Mouse (Mus musculus) CH12.LX (cell line): Measurements from ENCODE around the gene Dok5. TPM values are rescaled to one million over a fixed set of nuclear protein-coding genes. Genes with fewer than 3 reads are reported as not detected.

Source experiments
- DNase-seq: peaks from one replicate; pipeline ENCODE4 v3.0.0-alpha.2; 2013; ENCODE audit errors: extremely low read depth
- H3K27ac ChIP-seq: 2 replicates; pipeline ENCODE4 v1.5.1; 2012; ENCODE audit warnings: low read depth, mild to moderate bottlenecking, control low read depth, moderate library complexity; ENCODE audit not compliant: insufficient read depth
- H3K27me3 ChIP-seq: replicated peaks from 2 replicates; pipeline ENCODE3; 2012; ENCODE audit warnings: inconsistent platforms
- H3K36me3 ChIP-seq, 2 experiments: replicated peaks in 1 of 2; 2 replicates each; pipeline versions ENCODE3 to v1.6.1; 2012; ENCODE audit warnings: inconsistent platforms in 1 of 2, low read length in 1 of 2, mild to moderate bottlenecking in 1 of 2, mixed read lengths in 1 of 2, moderate library complexity in 1 of 2; ENCODE audit not compliant: control insufficient read depth in 1 of 2, insufficient read depth in 1 of 2
- H3K4me1 ChIP-seq, 2 experiments: 2 replicates each; pipeline ENCODE4 v1.6.1; 2012; ENCODE audit warnings: inconsistent platforms in 1 of 2, moderate library complexity in 1 of 2; ENCODE audit not compliant: insufficient read depth in 2 of 2, control insufficient read depth in 1 of 2
- H3K4me2 ChIP-seq: 2 replicates; pipeline ENCODE4 v1.6.1; 2012; ENCODE audit warnings: low read depth, mild to moderate bottlenecking, control low read depth; ENCODE audit not compliant: poor library complexity, insufficient read depth, severe bottlenecking
- H3K4me3 ChIP-seq, 3 experiments: fragments of 150-350 bp in 1 of 3; sonication (generic) in 1 of 3; replicated peaks in 1 of 3; 2 replicates each; pipeline versions ENCODE3 to v1.5.1; 2011 to 2012; ENCODE audit warnings: low read depth in 2 of 3, low read length in 2 of 3, mild to moderate bottlenecking in 2 of 3, moderate library complexity in 2 of 3, control low read depth in 1 of 3, improper control_type of control experiment in 1 of 3, inconsistent platforms in 1 of 3, mixed read lengths in 1 of 3; ENCODE audit not compliant: poor library complexity in 1 of 3
- H3K79me2 ChIP-seq: replicated peaks from 2 replicates; pipeline ENCODE4 v1.6.1; 2012; ENCODE audit warnings: mild to moderate bottlenecking, moderate library complexity; ENCODE audit not compliant: control insufficient read depth, poor library complexity, insufficient read depth, severe bottlenecking; ENCODE audit errors: extremely low read depth
- H3K9ac ChIP-seq: 2 replicates; pipeline ENCODE4 v1.6.1; 2012; ENCODE audit warnings: low read depth, mild to moderate bottlenecking, control low read depth, moderate library complexity; ENCODE audit not compliant: insufficient read depth
- H3K9me3 ChIP-seq: replicated peaks from 2 replicates; pipeline ENCODE3; 2012; ENCODE audit warnings: low read length, inconsistent platforms, mixed read lengths
- CHD1 ChIP-seq: IDR thresholded peaks from 2 replicates; pipeline ENCODE4 v1.6.1; 2012; ENCODE audit warnings: low read depth, low read length, improper control_type of control experiment, inconsistent platforms
- CTCF ChIP-seq, 2 experiments: IDR thresholded peaks in 1 of 2; conservative IDR thresholded peaks in 1 of 2; 2 replicates each; pipeline ENCODE4 v1.5.1; 2011 to 2012; ENCODE audit warnings: low read depth in 2 of 2, low read length in 2 of 2, improper control_type of control experiment in 1 of 2, inconsistent platforms in 1 of 2, mild to moderate bottlenecking in 1 of 2, moderate library complexity in 1 of 2
- EP300 ChIP-seq: IDR thresholded peaks from 2 replicates; pipeline ENCODE4 v1.6.1; 2011; ENCODE audit warnings: low read length, improper control_type of control experiment
- ETS1 ChIP-seq: conservative IDR thresholded peaks from 2 replicates; pipeline ENCODE4 v1.6.1; 2012; ENCODE audit warnings: low read depth, mild to moderate bottlenecking, inconsistent platforms, low read length, improper control_type of control experiment, moderate library complexity
- JUN ChIP-seq: IDR thresholded peaks from 2 replicates; pipeline ENCODE4 v1.6.1; 2011; ENCODE audit warnings: low read depth, mild to moderate bottlenecking, low read length, improper control_type of control experiment, moderate library complexity; ENCODE audit not compliant: insufficient read depth
- JUND ChIP-seq: conservative IDR thresholded peaks from 2 replicates; pipeline ENCODE4 v1.6.1; 2011; ENCODE audit warnings: low read depth, low read length, improper control_type of control experiment
- KAT2A ChIP-seq: IDR thresholded peaks from 2 replicates; pipeline ENCODE4 v1.6.1; 2012; ENCODE audit warnings: low read length, improper control_type of control experiment, inconsistent platforms; ENCODE audit not compliant: insufficient replicate concordance
- MAFK ChIP-seq: IDR thresholded peaks from 2 replicates; pipeline ENCODE4 v1.6.1; 2011; ENCODE audit warnings: low read length, improper control_type of control experiment; ENCODE audit not compliant: insufficient replicate concordance
- MAZ ChIP-seq: IDR thresholded peaks from 2 replicates; pipeline ENCODE4 v1.6.1; 2012; ENCODE audit warnings: low read depth, mild to moderate bottlenecking, inconsistent platforms, low read length, improper control_type of control experiment, moderate library complexity
- NELFE ChIP-seq: IDR thresholded peaks from 2 replicates; pipeline ENCODE4 v1.6.1; 2011; ENCODE audit warnings: low read depth, low read length, improper control_type of control experiment
- POLR2A ChIP-seq: IDR thresholded peaks from 2 replicates; pipeline ENCODE4 v1.6.1; 2011; ENCODE audit warnings: low read depth, mild to moderate bottlenecking, improper control_type of control experiment, low read length
- SIN3A ChIP-seq: IDR thresholded peaks from 2 replicates; pipeline ENCODE4 v1.6.1; 2012; ENCODE audit warnings: low read length, improper control_type of control experiment, inconsistent platforms
- SMC3 ChIP-seq: IDR thresholded peaks from 2 replicates; pipeline ENCODE4 v1.6.1; 2011; ENCODE audit warnings: low read depth, low read length, improper control_type of control experiment
- UBTF ChIP-seq: IDR thresholded peaks from 2 replicates; pipeline ENCODE4 v1.6.1; 2012; ENCODE audit warnings: low read depth, mild to moderate bottlenecking, inconsistent platforms, low read length, improper control_type of control experiment, moderate library complexity
- ZKSCAN1 ChIP-seq: IDR thresholded peaks from 2 replicates; pipeline ENCODE4 v1.6.1; 2012; ENCODE audit warnings: low read depth, inconsistent platforms, low read length, improper control_type of control experiment, borderline replicate concordance
- ZMIZ1 ChIP-seq: IDR thresholded peaks from 2 replicates; pipeline ENCODE4 v1.6.1; 2012; ENCODE audit warnings: low read depth, mild to moderate bottlenecking, inconsistent platforms, low read length, improper control_type of control experiment
- ZNF384 ChIP-seq: IDR thresholded peaks from 2 replicates; pipeline ENCODE4 v1.6.1; 2012; ENCODE audit warnings: low read depth, low read length, improper control_type of control experiment, inconsistent platforms
- dilution Hi-C: fragments of 300-500 bp; cut with MboI; formaldehyde crosslinking; loops from 2 replicates; pipeline ENCODE4 v1.14.3; 2020; ENCODE audit warnings: low sequenced_read_pairs; ENCODE audit not compliant: extremely low pct_unique_long_range_greater_than_20kb, extremely low pct_ligation_motif_present
- in situ Hi-C: fragments of 300-500 bp; cut with MboI; formaldehyde crosslinking; loops from 3 replicates; pipeline ENCODE4 v1.14.3; 2019; ENCODE audit warnings: low sequenced_read_pairs, low pct_ligation_motif_present, low pct_unique_long_range_greater_than_20kb, mixed read lengths
- polyA plus RNA-seq: library from polyadenylated mRNA; unstranded; fragments of >175 nt; gene quantifications from 2 replicates; pipeline ENCODE4 v1.2.1, GENCODE M21; 2012; ENCODE audit warnings: low read depth; ENCODE audit not compliant: insufficient read length
- total RNA-seq, 2 experiments: library from RNA; depleted of rRNA; stranded (reverse); fragments of 300-350 nt in 1 of 2; fragments of >200 nt in 1 of 2; gene quantifications; 2 replicates each; pipeline ENCODE4 v1.2.3; 2012 to 2014

Dok5 gene
- total and polyA plus RNA-seq, 3 experiments = not detected

DNA sequence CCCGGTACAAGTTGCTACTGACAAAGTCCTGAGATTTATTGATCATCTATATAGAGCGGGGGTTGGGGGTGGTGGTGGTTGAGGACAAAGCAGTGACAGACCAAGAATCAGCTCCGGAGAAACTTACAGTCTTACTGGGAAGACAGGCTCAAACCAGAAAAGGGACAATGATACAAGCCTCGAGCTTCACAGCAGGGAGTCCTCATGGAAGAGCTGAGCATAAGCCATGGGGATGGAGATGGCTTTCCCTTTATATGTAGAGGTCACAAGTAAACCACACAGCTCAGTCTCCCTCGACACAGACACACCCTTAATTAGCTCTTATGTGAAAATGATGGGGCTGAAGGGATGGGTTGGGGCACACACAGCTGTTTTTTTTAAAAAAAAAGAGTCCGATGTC is 402 bp upstream of the Dok5 start:
- no peak for TF ChIP-seq MAZ
- TF ChIP-seq SMC3 = no peak
- TF ChIP-seq JUN = no peak
- no peak for TF ChIP-seq EP300
- TF ChIP-seq MAFK = no peak
- TF ChIP-seq POLR2A = no peak
- no peak for TF ChIP-seq CTCF (conservative IDR thresholded peaks at IDR 0.05 in 1 of 2, IDR thresholded peaks at IDR 0.05 in 1 of 2; ENCODE audit: low read depth in 2 of 2, low read length in 2 of 2)
- TF ChIP-seq CHD1 = no peak
- TF ChIP-seq JUND = no peak
- no peak for TF ChIP-seq UBTF
- no peak for TF ChIP-seq ETS1
- TF ChIP-seq ZKSCAN1 = no peak
- no peak for TF ChIP-seq KAT2A
- TF ChIP-seq, all 38 proteins: peak for 0
- Histone ChIP-seq H3K4me1 (no peaks in the 10 kb centered on the region), H3K4me2 (no peak overlapping the region), H3K27me3 (no peaks in the 10 kb centered on the region), H3K27ac (no peak overlapping the region), H3K4me3 (no peak overlapping the region), H3K79me2 (no peaks in the 10 kb centered on the region), H3K9me3 (peaks cover 73% of the 10 kb centered on the region), H3K9ac (no peak overlapping the region), H3K36me3 (no peaks in the 10 kb centered on the region)
- dilution Hi-C loops (no loop called here), in situ Hi-C loops (no loop called here)
- DNase-seq = no peak

DNA sequence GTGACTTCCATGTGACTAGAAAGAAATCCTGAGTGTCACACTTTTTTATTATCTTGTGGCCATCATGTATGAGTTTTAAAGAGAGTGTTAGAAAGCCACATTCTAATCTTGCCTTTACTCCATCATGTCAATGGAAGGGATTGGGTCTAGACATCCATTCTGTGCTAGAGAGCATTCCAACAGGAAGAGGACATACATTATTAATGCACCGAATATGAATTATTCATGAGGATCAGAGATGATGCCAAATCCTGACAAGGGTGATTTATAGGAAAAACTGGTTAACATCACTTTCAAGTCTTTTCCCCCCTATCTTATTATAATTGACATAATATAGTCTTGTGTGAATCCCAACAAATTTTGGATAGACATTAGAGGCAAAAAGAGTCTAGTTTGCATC is 2.1 kb downstream of the Dok5 start:
- Histone ChIP-seq H3K27ac (no peak overlapping the region), H3K79me2 (no peaks in the 10 kb centered on the region), H3K36me3 (no peaks in the 10 kb centered on the region), H3K9me3 (peaks cover 75% of the 10 kb centered on the region), H3K4me2 (no peak overlapping the region), H3K9ac (no peak overlapping the region), H3K4me3 (no peak overlapping the region), H3K4me1 (no peaks in the 10 kb centered on the region), H3K27me3 (no peaks in the 10 kb centered on the region)
- TF ChIP-seq ETS1 (no peak), SIN3A (no peak), CHD1 (no peak), ZMIZ1 (no peak), ZNF384 (no peak), POLR2A (no peak), NELFE (no peak)
- in situ Hi-C loops = no loop called here
- no peak for DNase-seq
- dilution Hi-C loops = no loop called here
